10 mouse cellular contexts compared by ENCODE assay signal in genomic region chr12:3811596-3811995, GRCm38 (mm10). TPM values are rescaled to one million over a fixed set of nuclear protein-coding genes. Genes with fewer than 3 reads are reported as not detected.
DNase-seq lines count a peak whose midpoint lies in the region; ATAC-seq and TF ChIP-seq lines count a peak whose summit lies in the region.
"Had no signal": no experiment of that assay in that cellular context is flagged by ENCODE, and none has a peak within 500 bp of the region (broad histone marks: within the 10 kb centered on the region; RNA-seq: fewer than 3 reads in every experiment).

No protein-coding gene starts in this region.

- H3K27me3 ChIP-seq in heart, embryonic 12.5 days (replicated peaks), result no peaks in the 10 kb centered on the region
- no peaks in the 10 kb centered on the region for H3K27me3 ChIP-seq in lung, embryonic 16.5 days (ENCODE audit: control insufficient read depth, insufficient read depth, low read depth, low read length)
- no peaks in the 10 kb centered on the region for H3K27me3 ChIP-seq in intestine, embryonic 15.5 days (replicated peaks)

- H3K36me3 ChIP-seq in heart, embryonic 12.5 days, result peaks cover 9% of the 10 kb centered on the region
- no peaks in the 10 kb centered on the region for H3K36me3 ChIP-seq in lung, embryonic 16.5 days (ENCODE audit: control insufficient read depth, insufficient read depth, low read length)
- no peaks in the 10 kb centered on the region; the same call in 1 of the 2 replicates for H3K36me3 ChIP-seq in intestine, embryonic 15.5 days
- H3K36me3 ChIP-seq: forebrain, embryonic 12.5 days had no signal

- peaks cover 68% of the 10 kb centered on the region for H3K4me1 ChIP-seq in heart, embryonic 12.5 days (replicated peaks)
- H3K4me1 ChIP-seq in lung, embryonic 16.5 days (replicated peaks; ENCODE audit: control insufficient read depth, insufficient read depth, low read length), result peaks cover 47% of the 10 kb centered on the region
- peaks cover 36% of the 10 kb centered on the region for H3K4me1 ChIP-seq in lung, adult 2 months (ENCODE audit: control insufficient read depth, insufficient read depth, low read length)
- peaks cover 58% of the 10 kb centered on the region for H3K4me1 ChIP-seq in intestine, embryonic 15.5 days (replicated peaks)

- peak overlapping the region; percentile 2; the same call in 1 of the 2 replicates for H3K4me2 ChIP-seq in heart, embryonic 12.5 days
- peak overlapping the region; percentile 27; the same call in 1 of the 2 replicates for H3K4me2 ChIP-seq in lung, embryonic 16.5 days (ENCODE audit: low read depth, low read length)
- H3K4me2 ChIP-seq in intestine, embryonic 15.5 days (replicated peaks), result peak overlapping the region; percentile 37
- H3K4me2 ChIP-seq: forebrain, embryonic 12.5 days had no signal

- H3K9ac ChIP-seq in heart, embryonic 12.5 days, result 0 out of 2 replicates have a peak overlapping the region, but pooled peaks have one; percentile 53
- 0 out of 2 replicates have a peak overlapping the region, but pooled peaks have one; percentile 19 for H3K9ac ChIP-seq in lung, embryonic 16.5 days (ENCODE audit: low read length)
- H3K9ac ChIP-seq in intestine, embryonic 15.5 days, result no peak overlapping the region
- H3K9ac ChIP-seq: forebrain, embryonic 12.5 days had no signal

- TF ChIP-seq CTCF in lung, adult 2 months (IDR thresholded peaks at IDR 0.05; ENCODE audit: insufficient read depth, low read length), result no peak

- no peak for DNase-seq in heart, adult 18-20 months
- no peak for DNase-seq in lung, adult 2 months
- peak; percentile 39 to 55 for DNase-seq in lung, postnatal 4 days
- no peak for DNase-seq in frontal cortex, postnatal 10 days (ENCODE audit: low spot score in 2 of 2)
- no peak for DNase-seq in cerebellum, adult 11-12 months

- H3K4me3 ChIP-seq in heart, embryonic 12.5 days, result no peak overlapping the region
- 0 out of 2 replicates have a peak overlapping the region, but pooled peaks have one; percentile 4 for H3K4me3 ChIP-seq in lung, embryonic 16.5 days (ENCODE audit: low read length)
- no peak overlapping the region for H3K4me3 ChIP-seq in lung, adult 2 months (replicated peaks; ENCODE audit: extremely low read depth, low read depth, low read length)
- no peak overlapping the region for H3K4me3 ChIP-seq in intestine, embryonic 15.5 days (replicated peaks)
- H3K4me3 ChIP-seq: forebrain, embryonic 12.5 days had no signal

- ATAC-seq in heart, embryonic 12.5 days (ENCODE audit: insufficient number of reproducible peaks, low FRiP score), result no peak
- no peak for ATAC-seq in lung, embryonic 16.5 days (ENCODE audit: low read depth)
- ATAC-seq in intestine, embryonic 15.5 days, result no peak
- ATAC-seq: CD4-positive, CD25-positive, alpha-beta regulatory T cell, adult 4 months had no signal

- no peaks in the 10 kb centered on the region for H3K9me3 ChIP-seq in heart, embryonic 12.5 days (replicated peaks)
- H3K9me3 ChIP-seq in lung, embryonic 16.5 days (ENCODE audit: control insufficient read depth, low read length), result no peaks in the 10 kb centered on the region
- no peaks in the 10 kb centered on the region for H3K9me3 ChIP-seq in intestine, embryonic 15.5 days
- H3K9me3 ChIP-seq: forebrain, embryonic 12.5 days had no signal

- 32% methylated on average over 5 of the region's 5 CpGs for WGBS in heart, embryonic 12.5 days
- 16% methylated on average over 5 of the region's 5 CpGs for WGBS in lung, embryonic 16.5 days
- 14% methylated on average over 5 of the region's 5 CpGs for WGBS in lung, adult 2 months
- WGBS in intestine, embryonic 15.5 days, result 24% methylated on average over 5 of the region's 5 CpGs

- no peak for TF ChIP-seq POLR2A in lung, adult 2 months (IDR thresholded peaks at IDR 0.05; ENCODE audit: borderline replicate concordance, extremely low read depth, low read depth, low read length)

- H3K27ac ChIP-seq in heart, embryonic 12.5 days (ENCODE audit: poor library complexity, severe bottlenecking), result peak overlapping the region; percentile 58
- H3K27ac ChIP-seq in lung, embryonic 16.5 days (ENCODE audit: low read length), result peak overlapping the region; percentile 25; the same call in 1 of the 2 replicates
- H3K27ac ChIP-seq in intestine, embryonic 15.5 days, result 0 out of 2 replicates have a peak overlapping the region, but pooled peaks have one; percentile 13
- H3K27ac ChIP-seq: forebrain, embryonic 12.5 days had no signal

RNA-seq across cellular contexts. Expression of gene Dnmt3a, which starts 5.8 kb away (rescaled TPM):
- polyA plus RNA-seq in heart, embryonic 12.5 days (2016; fragmentation: Nextera tagmentation; extraction: Ambion mirVana), result 139 and 142 TPM in 2 replicates
- 10 to 100 TPM; 38.8 to 42.4 TPM for total RNA-seq in heart, adult 18-20 months (2021)
- 64.2 and 77.3 TPM in 2 replicates for polyA plus RNA-seq in lung, embryonic 16.5 days (2015; fragmentation: Nextera tagmentation; extraction: Ambion mirVana)
- polyA plus RNA-seq in lung, adult 2 months (2012; rRNA removed), result 14.6 and 14.7 TPM in 2 replicates
- polyA plus RNA-seq in intestine, embryonic 15.5 days (2015; fragmentation: Nextera tagmentation; extraction: Ambion mirVana), result 114 and 120 TPM in 2 replicates

Comparison
In these comparisons a context has a peak if more than half of its experiments do, and no peak if none do; other contexts are left out.
1. DNase-seq: peak in lung, postnatal 4 days (2 of 2); none in heart, adult 18-20 months (0 of 2), lung, adult 2 months (single experiment), frontal cortex, postnatal 10 days (0 of 2) and cerebellum, adult 11-12 months (single experiment).
2. Peak in every context shown above with its lines, with median percentiles within 50 percentile points of each other: H3K27ac ChIP-seq and H3K4me2 ChIP-seq.